Mouse (Mus musculus) intestine, embryonic 15.5 days (tissue): ENCODE measurements around the gene Rxrg. TPM values are rescaled to one million over a fixed set of nuclear protein-coding genes. Genes with fewer than 3 reads are reported as not detected.

ENCODE experiments used
- ATAC-seq: fragments of 200-750 bp; cut with Nextera tagmentation; 2 replicates; pipeline ENCODE4 v1.8.0; 2017; ENCODE audit warnings: moderate TSS enrichment, moderate library complexity
- H3K27ac ChIP-seq: fragments of 300-500 bp; sonication (generic); 2 replicates; pipeline ENCODE4 v1.5.1; 2015; ENCODE audit warnings: mild to moderate bottlenecking, inconsistent platforms
- H3K27me3 ChIP-seq: fragments of 300-500 bp; sonication (generic); replicated peaks from 2 replicates; pipeline ENCODE4 v1.6.1; 2015; ENCODE audit warnings: inconsistent platforms
- H3K36me3 ChIP-seq: fragments of 300-500 bp; sonication (generic); 2 replicates; pipeline ENCODE4 v1.6.1; 2015; ENCODE audit warnings: inconsistent platforms
- H3K4me1 ChIP-seq: fragments of 300-500 bp; sonication (generic); replicated peaks from 2 replicates; pipeline ENCODE4 v1.6.1; 2015; ENCODE audit warnings: inconsistent platforms
- H3K4me2 ChIP-seq: fragments of 300-500 bp; sonication (generic); replicated peaks from 2 replicates; pipeline ENCODE4 v1.6.1; 2015; ENCODE audit warnings: mild to moderate bottlenecking, inconsistent platforms
- H3K4me3 ChIP-seq: fragments of 300-500 bp; sonication (generic); replicated peaks from 2 replicates; pipeline ENCODE4 v1.5.1; 2015; ENCODE audit warnings: inconsistent platforms
- H3K9ac ChIP-seq: fragments of 300-500 bp; sonication (generic); 2 replicates; pipeline ENCODE4 v1.6.1; 2015; ENCODE audit warnings: inconsistent platforms
- H3K9me3 ChIP-seq: fragments of 300-500 bp; sonication (generic); 2 replicates; pipeline ENCODE4 v1.6.1; 2016; ENCODE audit warnings: inconsistent platforms
- WGBS: fragments of 180-500 bp; shearing (Covaris S2); methylation state at CpG from one replicate; pipeline ENCODE4 v1.1.7; 2015; 5-methylcytosine and 5-hydroxymethylcytosine counted together
- polyA plus RNA-seq: library from polyadenylated mRNA; unstranded; fragments of >200 nt; fragmentation: Nextera tagmentation; extraction: Ambion mirVana; gene quantifications from 2 replicates; pipeline ENCODE4 v1.2.1, GENCODE M21; 2015

The Rxrg gene
- polyA plus RNA-seq, 1 experiment from 2014 or later, result 1.4 TPM

DNA sequence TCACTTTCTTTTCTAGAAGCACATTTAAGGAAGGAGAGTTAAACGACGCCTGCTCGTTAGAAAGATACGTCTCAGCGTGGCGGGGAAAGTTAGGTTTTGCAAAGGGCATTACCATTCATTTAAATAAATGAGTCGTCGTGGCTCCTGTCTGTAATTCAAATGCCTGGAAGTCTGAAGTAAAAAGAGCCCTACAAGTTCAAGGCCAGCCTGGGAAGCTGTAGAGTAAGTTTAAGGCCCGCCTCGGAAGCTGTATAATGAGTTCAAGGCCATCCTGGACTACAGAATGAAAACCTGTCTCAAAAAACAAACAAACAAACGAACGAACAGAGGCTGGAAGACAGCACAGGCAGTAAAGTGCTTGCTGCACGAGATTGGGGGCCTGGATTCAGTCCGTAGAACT is 18.9 kb downstream of the Rxrg start:
- Histone ChIP-seq H3K4me3 (no peak overlapping the region), H3K9me3 (no peaks in the 10 kb centered on the region), H3K27me3 (no peaks in the 10 kb centered on the region), H3K9ac (no peak overlapping the region), H3K4me2 (no peak overlapping the region), H3K4me1 (no peaks in the 10 kb centered on the region), H3K36me3 (no peaks in the 10 kb centered on the region), H3K27ac (no peak overlapping the region)
- 71% methylated on average over 14 of the region's 14 CpGs for WGBS
- ATAC-seq, result no peak

DNA sequence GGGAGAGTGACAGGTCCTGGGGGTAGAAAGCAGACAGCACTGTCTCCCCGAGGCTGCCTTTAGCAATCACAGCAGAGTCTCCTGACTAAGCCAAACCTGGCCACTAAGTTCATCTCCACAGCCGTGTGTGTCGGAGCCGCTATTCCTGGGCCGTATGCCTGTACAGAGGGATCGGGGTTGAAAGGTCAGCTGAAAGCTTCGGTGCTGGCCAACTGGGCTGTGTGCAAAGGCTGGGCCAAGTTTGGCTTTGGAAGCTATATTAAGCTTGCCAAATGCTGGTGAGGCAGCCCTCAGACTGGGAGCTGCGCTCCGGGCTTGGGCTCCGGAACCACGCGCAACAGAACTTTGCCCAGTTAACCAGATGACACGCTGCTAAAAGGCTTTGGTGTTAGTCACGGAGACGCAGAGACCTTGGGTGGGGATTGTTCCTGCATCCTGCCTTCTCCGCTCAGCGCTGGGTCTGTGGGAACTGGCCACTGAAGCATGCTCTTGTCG is 19.9 kb downstream of the Rxrg start:
- no peak overlapping the region for H3K4me2 ChIP-seq
- no peaks in the 10 kb centered on the region for H3K27me3 ChIP-seq
- H3K36me3 ChIP-seq, result no peaks in the 10 kb centered on the region
- H3K4me3 ChIP-seq, result no peak overlapping the region
- H3K4me1 ChIP-seq, result no peaks in the 10 kb centered on the region
- no peak for ATAC-seq
- 75% methylated on average over 18 of the region's 18 CpGs for WGBS
- H3K9me3 ChIP-seq, result no peaks in the 10 kb centered on the region
- H3K27ac ChIP-seq, result no peak overlapping the region
- no peak overlapping the region for H3K9ac ChIP-seq

DNA sequence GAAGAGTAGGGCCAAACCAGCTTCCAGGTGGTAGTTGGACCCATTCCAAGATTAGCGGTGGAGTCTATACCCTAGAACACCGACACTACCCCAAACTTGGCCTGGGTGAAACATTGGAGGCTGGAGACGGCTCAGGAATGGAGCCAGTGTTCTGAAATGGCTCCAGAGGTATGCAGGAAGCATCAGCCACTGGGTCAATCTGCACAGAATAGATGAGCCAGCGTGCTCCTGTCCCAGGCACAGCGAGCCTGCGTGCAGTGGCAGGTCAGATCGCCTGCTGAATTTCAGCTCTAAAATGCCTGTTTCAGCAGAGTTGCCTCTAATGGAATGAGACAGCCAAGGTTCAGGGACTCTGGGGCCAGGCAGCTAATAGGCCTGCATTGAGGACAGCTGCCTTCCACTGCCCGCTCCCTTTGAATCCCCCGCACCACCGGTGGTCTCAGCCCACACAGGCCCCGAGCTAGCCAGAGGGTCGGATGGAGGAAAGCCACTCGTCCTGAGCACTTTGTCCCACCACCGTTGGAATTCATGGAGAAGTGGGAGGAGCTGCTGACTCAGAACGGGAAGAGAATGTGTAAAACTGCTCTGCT is 22.1 kb downstream of the Rxrg start:
- H3K9ac ChIP-seq, result no peak overlapping the region
- H3K9me3 ChIP-seq, result no peaks in the 10 kb centered on the region
- no peak for ATAC-seq
- H3K4me3 ChIP-seq, result no peak overlapping the region
- no peaks in the 10 kb centered on the region for H3K4me1 ChIP-seq
- H3K4me2 ChIP-seq, result no peak overlapping the region
- no peak overlapping the region for H3K27ac ChIP-seq
- H3K36me3 ChIP-seq, result no peaks in the 10 kb centered on the region
- WGBS, result 67% methylated on average over 15 of the region's 15 CpGs
- H3K27me3 ChIP-seq, result no peaks in the 10 kb centered on the region

DNA sequence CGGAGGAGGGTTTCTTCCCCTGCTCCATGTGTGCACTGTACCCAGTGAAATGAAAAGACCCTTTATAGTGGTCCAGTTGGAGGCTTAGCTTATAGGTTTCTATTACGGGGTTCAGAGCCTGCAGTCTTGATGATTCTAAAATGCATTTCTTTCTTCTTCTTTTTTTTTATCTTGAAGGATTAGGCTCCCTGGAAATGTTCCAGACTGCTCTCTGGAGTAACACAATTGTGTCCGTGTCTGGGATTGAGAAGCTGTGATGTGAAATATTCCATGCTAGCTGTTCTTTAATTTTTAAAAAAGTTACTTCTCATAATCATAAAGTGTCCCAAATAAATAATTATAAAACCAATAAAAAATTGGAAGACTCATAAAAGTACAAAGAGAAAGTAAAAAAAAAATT is 26.9 kb downstream of the Rxrg start:
- Histone ChIP-seq H3K9ac (no peak overlapping the region), H3K4me2 (no peak overlapping the region), H3K36me3 (no peaks in the 10 kb centered on the region), H3K4me1 (no peaks in the 10 kb centered on the region), H3K4me3 (no peak overlapping the region), H3K27me3 (no peaks in the 10 kb centered on the region), H3K27ac (no peak overlapping the region), H3K9me3 (no peaks in the 10 kb centered on the region)
- ATAC-seq, result no peak
- 64% methylated on average over 3 of the region's 3 CpGs for WGBS

DNA sequence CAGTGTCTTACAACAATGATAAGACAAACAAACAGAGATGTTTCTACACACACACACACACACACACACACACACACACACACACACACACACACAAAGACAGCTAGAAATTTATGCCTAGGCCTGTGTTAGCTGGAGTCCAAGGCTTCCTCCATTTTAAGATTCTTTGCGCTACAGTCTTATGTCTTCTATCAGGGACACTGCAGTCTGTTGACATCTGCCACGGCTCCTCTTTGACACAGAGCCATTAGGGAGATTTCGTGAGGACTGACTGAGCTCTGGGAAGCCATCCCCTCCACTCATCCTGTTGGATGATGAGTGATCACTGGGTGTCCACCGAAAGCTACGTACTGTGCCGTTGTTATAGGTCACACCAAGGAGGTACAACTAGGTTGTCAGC is 33.6 kb downstream of the Rxrg start:
- H3K27ac ChIP-seq, result no peak overlapping the region
- H3K9ac ChIP-seq, result no peak overlapping the region
- no peaks in the 10 kb centered on the region for H3K4me1 ChIP-seq
- no peaks in the 10 kb centered on the region for H3K36me3 ChIP-seq
- H3K27me3 ChIP-seq, result no peaks in the 10 kb centered on the region
- WGBS, result 84% methylated on average over 6 of the region's 6 CpGs
- no peaks in the 10 kb centered on the region for H3K9me3 ChIP-seq
- no peak overlapping the region for H3K4me3 ChIP-seq
- H3K4me2 ChIP-seq, result no peak overlapping the region
- ATAC-seq, result no peak

DNA sequence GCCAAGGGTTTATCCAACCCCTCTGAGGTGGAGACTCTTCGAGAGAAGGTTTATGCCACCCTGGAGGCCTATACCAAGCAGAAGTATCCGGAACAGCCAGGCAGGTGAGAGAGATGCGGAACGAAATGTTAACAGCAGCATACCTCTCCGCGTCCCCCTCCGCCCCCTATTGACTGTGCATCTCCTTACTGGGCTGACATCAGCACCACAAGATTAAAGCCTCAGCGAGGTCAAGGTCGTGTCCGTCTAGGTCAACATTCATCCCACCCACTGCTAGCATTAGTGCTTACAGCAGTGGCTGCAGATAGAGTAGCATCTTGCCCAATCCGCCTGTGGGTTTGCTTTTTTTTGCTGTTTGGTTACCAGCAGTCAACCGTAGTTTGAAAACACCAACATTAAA is 37.5 kb downstream of the Rxrg start:
- Histone ChIP-seq H3K36me3 (no peaks in the 10 kb centered on the region), H3K9me3 (no peaks in the 10 kb centered on the region), H3K4me3 (no peak overlapping the region), H3K4me2 (no peak overlapping the region), H3K9ac (no peak overlapping the region), H3K27ac (no peak overlapping the region), H3K27me3 (no peaks in the 10 kb centered on the region; the same call in 1 of the 2 replicates), H3K4me1 (no peaks in the 10 kb centered on the region)
- 49% methylated on average over 12 of the region's 12 CpGs for WGBS
- no peak for ATAC-seq

DNA sequence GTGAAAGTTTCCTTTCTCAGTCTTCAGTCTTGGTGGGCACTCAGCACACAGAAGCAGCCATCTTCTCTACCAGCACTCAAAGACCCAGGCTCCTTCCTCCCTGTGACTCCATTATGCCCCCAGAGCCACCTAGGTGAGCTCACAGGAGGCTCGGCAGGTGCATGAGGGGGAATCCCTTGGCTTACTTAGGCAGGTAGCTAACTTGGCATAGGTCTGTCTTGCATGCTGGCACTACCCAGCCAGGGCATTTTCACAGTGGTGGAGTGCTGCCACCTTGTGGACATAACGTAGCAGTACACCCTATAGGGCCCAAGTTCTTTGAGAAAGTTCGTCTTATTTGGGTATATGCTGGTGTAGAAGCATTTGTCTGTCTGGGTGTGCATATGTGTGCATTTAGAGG is 38.8 kb downstream of the Rxrg start:
- no peaks in the 10 kb centered on the region for H3K9me3 ChIP-seq
- no peak overlapping the region for H3K27ac ChIP-seq
- no peaks in the 10 kb centered on the region; the same call in 1 of the 2 replicates for H3K27me3 ChIP-seq
- 12% methylated on average over 3 of the region's 3 CpGs for WGBS
- H3K4me2 ChIP-seq, result no peak overlapping the region
- H3K4me3 ChIP-seq, result no peak overlapping the region
- no peak overlapping the region for H3K9ac ChIP-seq
- no peaks in the 10 kb centered on the region for H3K4me1 ChIP-seq
- no peaks in the 10 kb centered on the region for H3K36me3 ChIP-seq
- peak; percentile 53 for ATAC-seq

DNA sequence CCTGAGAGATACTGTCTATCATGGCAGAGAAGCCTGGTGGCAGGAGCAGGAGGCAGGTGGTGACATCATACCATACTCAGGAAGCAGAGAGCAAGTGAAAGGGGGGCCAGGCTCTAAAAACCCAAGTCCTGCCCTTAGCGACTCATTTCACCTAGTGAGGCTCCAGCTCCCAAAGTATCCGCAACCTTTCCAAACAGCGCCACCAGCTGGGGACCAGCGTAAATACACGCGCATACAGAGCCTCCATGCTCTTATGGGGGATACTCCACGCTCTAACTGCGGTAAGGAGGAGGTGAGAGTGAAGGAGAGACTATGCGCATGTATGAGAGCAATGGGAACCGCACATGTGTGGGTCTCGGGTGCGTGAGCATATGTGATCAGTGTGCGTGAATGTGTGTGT is 39.9 kb downstream of the Rxrg start:
- Histone ChIP-seq H3K9ac (no peak overlapping the region), H3K27me3 (no peaks in the 10 kb centered on the region; the same call in 1 of the 2 replicates), H3K4me1 (no peaks in the 10 kb centered on the region), H3K4me3 (no peak overlapping the region), H3K4me2 (no peak overlapping the region), H3K9me3 (no peaks in the 10 kb centered on the region), H3K27ac (no peak overlapping the region), H3K36me3 (no peaks in the 10 kb centered on the region)
- ATAC-seq, result no peak
- WGBS, result 37% methylated on average over 13 of the region's 13 CpGs

DNA sequence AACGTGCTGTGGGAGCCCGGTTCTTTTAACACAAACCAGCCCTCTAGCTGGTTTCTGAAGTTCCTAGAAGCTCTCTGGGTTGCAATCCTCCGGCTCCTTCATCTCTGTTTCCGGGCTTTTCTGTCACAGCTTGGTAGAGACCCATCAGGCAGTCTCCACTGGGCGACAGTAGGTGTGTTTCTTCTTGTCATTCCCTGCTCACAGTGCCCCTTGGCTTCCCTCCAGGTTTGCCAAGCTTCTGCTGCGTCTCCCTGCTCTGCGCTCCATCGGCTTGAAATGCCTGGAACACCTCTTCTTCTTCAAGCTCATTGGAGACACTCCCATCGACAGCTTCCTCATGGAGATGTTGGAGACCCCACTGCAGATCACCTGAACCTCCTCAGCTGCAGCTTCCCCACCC is 40.7 kb downstream of the Rxrg start:
- no peak for ATAC-seq
- no peak overlapping the region for H3K4me2 ChIP-seq
- WGBS, result 63% methylated on average over 9 of the region's 9 CpGs
- H3K4me1 ChIP-seq, result no peaks in the 10 kb centered on the region
- H3K9me3 ChIP-seq, result no peaks in the 10 kb centered on the region
- H3K27me3 ChIP-seq, result peaks cover 5% of the 10 kb centered on the region; the same call in 1 of the 2 replicates
- no peak overlapping the region for H3K9ac ChIP-seq
- no peak overlapping the region for H3K4me3 ChIP-seq
- no peaks in the 10 kb centered on the region for H3K36me3 ChIP-seq
- H3K27ac ChIP-seq, result no peak overlapping the region

DNA sequence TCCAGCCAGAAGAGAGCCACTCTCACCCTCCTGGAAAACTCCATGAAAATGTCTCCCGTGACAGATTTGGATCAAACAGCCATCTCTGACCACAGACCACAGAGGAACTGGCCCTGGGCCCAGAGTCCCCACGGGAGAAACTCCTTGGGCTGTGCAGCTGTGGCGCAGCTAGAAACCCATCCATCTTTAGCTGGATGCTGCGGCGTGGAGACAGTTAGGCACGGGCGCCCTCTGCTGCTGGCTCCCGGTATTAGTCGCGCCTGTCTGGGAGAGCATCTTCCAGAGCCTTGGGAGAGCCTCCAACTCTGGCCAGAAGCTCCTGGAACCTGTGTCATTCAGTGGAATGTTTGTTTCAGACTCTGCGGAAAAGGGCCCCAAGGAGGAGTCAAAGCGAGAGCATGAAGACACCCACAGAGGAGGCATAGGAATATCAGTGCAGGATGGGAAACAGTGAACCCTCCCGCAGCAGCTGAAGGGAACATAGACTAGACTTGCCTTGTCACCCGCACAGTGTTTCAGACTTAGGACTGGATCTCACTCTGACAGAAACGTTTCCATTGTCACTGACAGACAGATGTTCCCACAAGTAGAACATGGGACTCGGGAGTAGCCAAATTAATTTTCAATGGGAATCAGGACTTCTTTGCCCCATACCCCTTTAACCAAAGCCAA is 46.8 kb downstream of the Rxrg start:
- Histone ChIP-seq H3K36me3 (no peaks in the 10 kb centered on the region), H3K4me1 (no peaks in the 10 kb centered on the region), H3K27ac (no peak overlapping the region), H3K4me2 (no peak overlapping the region), H3K9me3 (no peaks in the 10 kb centered on the region), H3K4me3 (no peak overlapping the region), H3K27me3 (0 out of 2 replicates have a peak, but pooled peaks cover 5% of the 10 kb centered on the region), H3K9ac (no peak overlapping the region)
- ATAC-seq, result peak; percentile 66
- 14% methylated on average over 16 of the region's 16 CpGs for WGBS

DNA sequence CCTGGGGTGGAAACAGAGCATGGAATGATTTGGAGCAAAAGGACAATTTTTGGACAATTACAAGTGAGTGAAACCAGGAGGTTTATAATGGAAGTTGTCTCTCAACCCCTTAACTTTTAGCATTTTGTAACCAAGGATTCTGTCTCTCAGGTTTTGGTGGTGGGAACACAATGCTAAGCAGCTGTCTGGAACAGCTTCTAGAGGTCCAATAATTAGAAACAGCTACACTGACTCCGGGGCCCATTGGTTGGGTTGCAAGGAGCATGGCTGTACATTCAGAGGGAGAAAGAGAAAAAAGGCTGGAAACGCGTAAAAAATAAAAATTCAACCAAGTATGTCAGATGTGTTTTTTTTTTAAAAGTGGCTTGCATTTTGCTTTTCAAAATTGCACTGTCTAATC is 50.5 kb downstream of the Rxrg start:
- Histone ChIP-seq H3K27me3 (no peaks in the 10 kb centered on the region), H3K36me3 (no peaks in the 10 kb centered on the region), H3K4me2 (no peak overlapping the region), H3K9me3 (no peaks in the 10 kb centered on the region), H3K4me3 (no peak overlapping the region), H3K9ac (no peak overlapping the region), H3K4me1 (no peaks in the 10 kb centered on the region), H3K27ac (no peak overlapping the region)
- WGBS, result 88% methylated on average over 3 of the region's 3 CpGs
- ATAC-seq, result no peak

DNA sequence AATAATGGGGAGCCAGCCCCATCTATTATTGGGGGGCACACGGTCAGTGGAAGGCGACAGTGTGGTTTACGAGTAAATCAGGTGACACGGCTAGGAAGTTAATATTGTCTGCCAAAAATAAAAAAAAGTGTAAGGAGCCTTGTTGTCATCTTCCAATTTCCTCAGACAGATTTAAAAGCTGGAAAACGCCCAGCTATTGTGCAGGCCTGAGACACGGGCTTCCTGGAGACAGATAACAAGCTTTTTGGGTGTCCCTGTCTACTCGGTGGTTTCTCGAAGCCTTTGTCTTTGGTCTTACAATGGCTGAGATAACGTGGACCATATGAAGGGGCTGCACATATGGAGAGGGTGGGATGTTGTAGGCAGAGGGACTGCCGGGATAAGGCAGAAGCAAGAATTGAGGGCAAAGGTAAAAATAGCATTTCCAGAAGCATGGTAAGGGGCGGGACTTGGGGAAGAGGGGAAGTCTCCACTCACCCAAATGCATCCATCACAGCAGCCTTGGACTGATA is 51.0 kb downstream of the Rxrg start:
- H3K4me1 ChIP-seq, result no peaks in the 10 kb centered on the region
- 70% methylated on average over 11 of the region's 11 CpGs for WGBS
- no peak overlapping the region for H3K4me3 ChIP-seq
- H3K36me3 ChIP-seq, result no peaks in the 10 kb centered on the region
- no peak overlapping the region for H3K27ac ChIP-seq
- H3K4me2 ChIP-seq, result no peak overlapping the region
- no peak for ATAC-seq
- H3K9me3 ChIP-seq, result no peaks in the 10 kb centered on the region
- no peaks in the 10 kb centered on the region for H3K27me3 ChIP-seq
- H3K9ac ChIP-seq, result no peak overlapping the region

DNA sequence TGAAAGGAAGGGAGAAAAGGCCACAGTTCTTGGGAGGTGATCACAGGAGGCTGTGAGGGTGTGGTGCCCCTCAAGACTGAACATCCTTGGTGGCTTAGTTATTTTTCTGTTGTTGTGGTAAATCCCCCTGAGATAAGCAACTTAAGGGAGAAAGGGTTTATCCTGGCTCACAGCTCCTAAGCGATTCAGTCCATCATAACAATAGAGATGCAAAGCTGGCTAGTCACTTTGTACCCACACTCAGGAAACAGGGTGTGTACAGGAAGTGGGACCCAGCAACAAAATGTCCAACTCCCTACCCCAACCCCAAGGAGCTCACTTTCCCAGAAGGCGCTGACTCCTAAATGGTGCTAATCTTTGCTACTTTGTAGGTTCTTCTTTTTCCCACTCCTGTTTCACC is 54.2 kb downstream of the Rxrg start:
- Histone ChIP-seq H3K27me3 (no peaks in the 10 kb centered on the region), H3K4me1 (no peaks in the 10 kb centered on the region), H3K4me2 (no peak overlapping the region), H3K4me3 (no peak overlapping the region), H3K9ac (no peak overlapping the region), H3K36me3 (no peaks in the 10 kb centered on the region), H3K9me3 (no peaks in the 10 kb centered on the region), H3K27ac (no peak overlapping the region)
- WGBS, result 82% methylated on average over 2 of the region's 2 CpGs
- no peak for ATAC-seq
